Mouse (Mus musculus) thymus, adult 2 months (tissue): Measurements from ENCODE around the gene Mapk6.

Source experiments
- CTCF ChIP-seq: fragments of 200-500 bp; IDR thresholded peaks from 2 replicates; pipeline ENCODE4 v1.5.1; 2012; ENCODE audit warnings: mild to moderate bottlenecking, control low read depth, low read length, moderate library complexity, borderline replicate concordance; ENCODE audit not compliant: control insufficient read depth, poor library complexity, insufficient read depth; ENCODE audit errors: extremely low read depth
- POLR2A ChIP-seq: fragments of 200-500 bp; IDR thresholded peaks from 2 replicates; pipeline ENCODE4 v1.6.1; 2012; ENCODE audit warnings: mild to moderate bottlenecking, low read length, control low read depth, moderate library complexity; ENCODE audit not compliant: control insufficient read depth, poor library complexity, insufficient read depth; ENCODE audit errors: extremely low read depth

DNA sequence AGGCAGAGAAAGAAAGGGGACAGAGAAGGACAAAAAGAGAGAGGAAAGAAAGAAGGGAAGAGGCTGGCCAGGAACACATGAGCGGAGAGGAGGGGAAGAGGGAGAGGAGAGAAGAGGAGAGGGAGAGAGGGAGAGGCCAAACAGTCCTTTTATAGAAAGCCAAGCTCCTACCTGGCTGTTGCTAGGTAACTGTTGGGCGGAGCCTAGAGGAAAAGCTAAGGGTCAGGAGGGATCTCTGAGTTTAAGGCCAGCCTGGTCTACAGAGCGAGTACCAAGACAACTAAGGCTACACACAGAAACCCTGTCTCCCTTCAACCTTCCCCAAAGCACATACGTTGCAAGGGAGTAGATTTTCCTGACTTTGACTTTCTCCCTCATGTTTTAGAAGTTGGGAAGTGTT lies 25.5 kb upstream of the Mapk6 start:
- TF ChIP-seq POLR2A (no peak), CTCF (no peak)
